Mouse (Mus musculus) midbrain, embryonic 16.5 days (tissue): Measurements from ENCODE around the gene Pdgfa. TPM values are rescaled to one million over a fixed set of nuclear protein-coding genes. Genes with fewer than 3 reads are reported as not detected.

Experiments
- ATAC-seq: fragments of 200-750 bp; cut with Nextera tagmentation; 2 replicates; pipeline ENCODE4 v1.8.0; 2017; ENCODE audit warnings: moderate TSS enrichment
- H3K27ac ChIP-seq: fragments of 300-500 bp; sonication (generic); 2 replicates; pipeline ENCODE4 v1.5.1; 2014; ENCODE audit warnings: mild to moderate bottlenecking, low read length, mixed read lengths
- H3K27me3 ChIP-seq: fragments of 300-500 bp; sonication (generic); 2 replicates; pipeline ENCODE4 v1.6.1; 2014; ENCODE audit warnings: low read depth, low read length, mixed read lengths; ENCODE audit not compliant: control insufficient read depth, insufficient read depth
- H3K36me3 ChIP-seq: fragments of 300-500 bp; sonication (generic); 2 replicates; pipeline ENCODE4 v1.6.1; 2014; ENCODE audit warnings: mild to moderate bottlenecking, low read length, moderate library complexity, mixed read lengths; ENCODE audit not compliant: control insufficient read depth, insufficient read depth
- H3K4me1 ChIP-seq: fragments of 300-500 bp; sonication (generic); 2 replicates; pipeline ENCODE4 v1.6.1; 2014; ENCODE audit warnings: mild to moderate bottlenecking, low read length, mixed read lengths; ENCODE audit not compliant: control insufficient read depth, insufficient read depth
- H3K4me2 ChIP-seq: fragments of 300-500 bp; sonication (generic); 2 replicates; pipeline ENCODE4 v1.6.1; 2014; ENCODE audit warnings: mild to moderate bottlenecking, low read length, mixed read lengths
- H3K4me3 ChIP-seq: fragments of 300-500 bp; sonication (generic); 2 replicates; pipeline ENCODE4 v1.5.1; 2014; ENCODE audit warnings: low read depth, mild to moderate bottlenecking, low read length, moderate library complexity, mixed read lengths
- H3K9ac ChIP-seq: fragments of 300-500 bp; sonication (generic); 2 replicates; pipeline ENCODE4 v1.6.1; 2014; ENCODE audit warnings: low read depth, low read length, mixed read lengths
- H3K9me3 ChIP-seq: fragments of 300-500 bp; sonication (generic); replicated peaks from 2 replicates; pipeline ENCODE4 v1.6.1; 2014; ENCODE audit warnings: mild to moderate bottlenecking, low read length, mixed read lengths; ENCODE audit not compliant: control insufficient read depth, poor library complexity, severe bottlenecking
- WGBS: fragments of 180-500 bp; shearing (Covaris S2); extraction: QIAGEN DNeasy Blood & Tissue Kit; methylation state at CpG from one replicate; pipeline ENCODE4 v1.1.7; 2014; 5-methylcytosine and 5-hydroxymethylcytosine counted together
- polyA plus RNA-seq: library from polyadenylated mRNA; unstranded; fragments of >200 nt; fragmentation: Nextera tagmentation; extraction: Ambion mirVana; gene quantifications from 2 replicates; pipeline ENCODE4 v1.2.1, GENCODE M21; 2015

The Pdgfa gene
- polyA plus RNA-seq, 1 experiment from 2014 or later, result 32.2 TPM

DNA sequence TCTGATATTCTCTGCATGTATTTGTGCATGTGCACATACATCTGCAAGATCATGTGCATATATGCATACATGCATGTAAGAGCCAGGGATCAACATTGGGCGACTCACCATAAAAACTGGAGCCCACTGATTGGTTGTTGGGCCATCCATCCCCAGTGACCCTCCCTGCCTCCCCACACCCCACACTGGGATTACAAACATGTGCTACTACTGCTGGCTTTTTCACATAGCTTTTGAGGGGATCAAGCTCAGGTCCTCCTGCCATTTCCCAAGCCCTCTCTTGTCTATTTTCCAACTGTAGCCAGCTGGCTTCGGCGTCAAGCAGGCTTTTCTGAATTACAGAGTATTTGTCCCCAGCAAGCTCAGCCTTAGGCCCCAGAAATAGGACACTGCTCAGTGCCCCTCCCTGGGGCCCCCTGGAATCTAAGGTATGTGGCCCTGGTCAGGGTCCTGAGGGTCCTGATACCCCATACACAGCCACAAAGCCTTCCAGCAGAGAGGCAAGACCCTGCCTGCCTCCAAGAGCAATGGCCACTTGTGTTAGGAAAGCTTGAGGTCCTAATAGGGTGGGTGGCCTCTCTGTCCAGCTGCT, 58.5 kb downstream of the Pdgfa start:
- H3K4me1 ChIP-seq, result no peaks in the 10 kb centered on the region
- no peak overlapping the region for H3K27ac ChIP-seq
- H3K9ac ChIP-seq, result no peak overlapping the region
- ATAC-seq, result no peak
- H3K4me2 ChIP-seq, result no peak overlapping the region
- peaks cover 3% of the 10 kb centered on the region; the same call in 1 of the 2 replicates for H3K27me3 ChIP-seq
- H3K36me3 ChIP-seq, result no peaks in the 10 kb centered on the region
- H3K4me3 ChIP-seq, result no peak overlapping the region
- 77% methylated on average over 3 of the region's 3 CpGs for WGBS
- no peaks in the 10 kb centered on the region for H3K9me3 ChIP-seq

DNA sequence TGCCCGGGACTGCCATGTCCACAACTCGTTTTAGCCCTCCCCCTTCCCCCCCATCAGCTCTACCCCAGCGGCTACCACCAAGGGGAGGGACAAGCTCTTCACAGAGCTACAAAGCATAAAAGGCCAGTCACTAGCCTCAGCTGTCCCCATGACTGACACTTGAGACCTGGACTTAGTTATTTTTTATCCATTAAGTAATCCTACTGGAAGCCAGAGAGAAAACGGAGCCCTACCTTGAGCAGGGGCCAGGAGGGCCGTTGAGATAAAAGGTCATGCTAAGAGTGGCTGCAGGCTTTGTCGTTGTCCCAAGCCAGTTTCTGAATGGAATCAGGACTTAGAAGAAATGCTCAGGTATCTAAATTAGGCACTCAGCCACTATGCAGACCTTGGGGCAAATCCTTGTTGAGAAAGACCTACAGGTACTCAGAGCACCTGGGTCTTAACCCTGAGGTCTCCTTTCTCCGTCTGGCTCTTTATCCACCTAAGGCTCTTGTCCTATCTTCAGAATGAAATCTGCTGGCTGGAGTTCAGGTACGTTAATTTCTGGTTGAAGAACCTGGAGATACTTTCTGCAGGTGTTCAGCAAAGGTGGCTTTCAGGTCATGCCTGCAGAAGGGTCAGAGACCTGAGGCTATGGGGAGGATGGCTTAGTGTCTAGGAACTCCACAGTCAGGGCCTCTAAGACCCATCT, 60.6 kb downstream of the Pdgfa start:
- H3K4me2 ChIP-seq, result no peak overlapping the region
- H3K36me3 ChIP-seq, result no peaks in the 10 kb centered on the region
- peaks cover 3% of the 10 kb centered on the region for H3K27me3 ChIP-seq
- no peak overlapping the region for H3K4me3 ChIP-seq
- H3K9me3 ChIP-seq, result no peaks in the 10 kb centered on the region
- peaks cover 8% of the 10 kb centered on the region for H3K4me1 ChIP-seq
- no peak for ATAC-seq
- no peak overlapping the region for H3K9ac ChIP-seq
- H3K27ac ChIP-seq, result no peak overlapping the region
- WGBS, result 81% methylated on average over 8 of the region's 8 CpGs

DNA sequence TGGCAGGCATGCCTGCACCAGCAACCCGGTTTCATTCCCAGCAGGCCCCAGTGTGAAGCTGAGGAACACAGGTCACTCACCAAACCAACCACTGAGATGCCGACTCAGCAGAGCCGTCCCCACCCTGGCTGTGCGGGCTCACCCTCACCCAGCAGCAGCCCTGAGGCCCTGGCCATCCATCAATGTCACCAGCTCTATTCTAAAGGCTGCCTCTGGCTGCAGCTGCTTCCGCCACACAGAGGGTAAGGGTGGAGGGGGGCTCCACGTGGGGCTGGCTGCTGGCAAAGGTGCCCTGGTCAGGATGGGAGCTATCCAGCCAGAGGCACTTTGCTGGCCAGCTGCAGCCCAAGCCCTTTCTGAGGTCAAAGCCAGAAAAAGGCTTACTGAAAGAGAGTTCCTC, 62.6 kb downstream of the Pdgfa start:
- ATAC-seq, result no peak
- WGBS, result 44% methylated on average over 6 of the region's 6 CpGs
- H3K4me2 ChIP-seq, result no peak overlapping the region

DNA sequence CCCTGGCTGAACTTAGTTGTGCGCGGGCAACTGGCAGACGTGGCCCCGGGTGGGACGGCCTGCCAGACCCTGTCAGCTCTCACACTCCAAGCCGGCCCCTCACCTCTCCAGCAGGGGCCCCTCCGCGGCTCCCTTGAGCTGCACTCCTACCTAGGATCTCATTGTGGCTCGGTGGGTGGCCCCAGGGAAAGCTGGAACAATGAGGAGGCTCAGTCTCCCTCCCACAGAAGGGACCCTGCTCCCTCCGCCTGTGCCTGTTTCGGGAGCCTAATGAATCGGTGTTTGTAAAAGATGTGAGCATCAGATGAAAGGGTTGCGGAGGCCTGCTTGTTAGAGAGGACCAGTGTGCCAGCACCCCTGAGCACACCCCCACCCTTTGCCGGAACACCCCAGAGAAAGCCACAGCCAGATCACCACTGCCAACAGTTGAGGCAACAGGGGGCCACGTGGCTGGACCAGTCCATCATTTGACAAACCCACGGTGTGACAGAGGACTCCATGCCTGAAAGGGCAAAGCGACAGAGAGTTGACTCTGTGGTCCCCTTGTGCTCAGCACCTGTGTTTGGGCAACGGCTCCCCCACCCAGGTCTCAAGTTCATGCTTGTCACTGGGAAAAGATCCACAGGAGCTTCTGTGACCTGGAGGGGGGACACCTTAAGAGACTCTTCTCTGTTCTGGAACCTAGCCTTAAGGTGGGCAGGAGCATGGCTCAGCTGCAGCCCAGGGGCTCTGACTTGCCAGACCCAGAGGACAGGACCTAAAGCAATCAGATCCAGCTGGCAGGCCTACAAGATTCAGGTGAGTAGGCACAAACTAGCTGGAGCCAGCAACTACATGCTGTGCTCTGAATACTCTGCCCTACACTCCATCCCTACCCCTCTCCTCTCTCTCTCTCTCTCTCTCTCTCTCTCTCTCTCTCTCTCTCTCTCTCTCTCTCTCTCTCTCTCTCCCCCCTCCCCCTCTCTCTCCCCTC, 64.4 kb downstream of the Pdgfa start:
- Histone ChIP-seq H3K9ac (no peak overlapping the region), H3K4me2 (no peak overlapping the region), H3K4me3 (no peak overlapping the region), H3K4me1 (peaks cover 12% of the 10 kb centered on the region), H3K27me3 (peaks cover 3% of the 10 kb centered on the region), H3K9me3 (no peaks in the 10 kb centered on the region), H3K36me3 (no peaks in the 10 kb centered on the region), H3K27ac (no peak overlapping the region)
- 13% methylated on average over 18 of the region's 18 CpGs for WGBS
- no peak for ATAC-seq

More for the DNA sequence above, 62.6 kb downstream of the Pdgfa start:
- H3K36me3 ChIP-seq, result no peaks in the 10 kb centered on the region
- peaks cover 3% of the 10 kb centered on the region for H3K27me3 ChIP-seq
- H3K9me3 ChIP-seq, result no peaks in the 10 kb centered on the region
- H3K4me1 ChIP-seq, result peaks cover 12% of the 10 kb centered on the region
- no peak overlapping the region for H3K4me3 ChIP-seq
- no peak overlapping the region for H3K9ac ChIP-seq
- no peak overlapping the region for H3K27ac ChIP-seq

DNA sequence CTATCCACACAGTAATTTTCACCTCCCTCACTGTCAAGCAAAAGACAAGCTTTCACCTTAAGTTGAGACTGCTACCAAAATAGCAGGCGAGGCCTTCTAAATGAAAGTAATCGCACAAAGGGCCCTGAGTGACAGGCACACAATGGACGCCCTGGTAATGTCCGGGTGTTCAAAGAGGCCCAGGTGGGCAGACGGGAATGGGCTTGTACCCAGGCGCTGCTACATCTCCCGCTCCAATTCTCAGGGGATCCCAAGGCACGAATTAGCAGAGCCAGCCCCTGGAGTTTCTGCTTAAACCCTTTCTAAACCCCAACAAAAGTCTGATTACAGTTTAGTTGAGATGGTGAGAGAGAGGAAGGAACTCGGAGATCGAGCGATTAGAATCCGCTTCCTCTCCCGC, 65.3 kb downstream of the Pdgfa start:
- Histone ChIP-seq H3K9ac (no peak overlapping the region), H3K9me3 (no peaks in the 10 kb centered on the region), H3K27me3 (peaks cover 3% of the 10 kb centered on the region), H3K27ac (no peak overlapping the region), H3K36me3 (no peaks in the 10 kb centered on the region), H3K4me1 (peaks cover 12% of the 10 kb centered on the region), H3K4me2 (no peak overlapping the region), H3K4me3 (no peak overlapping the region)
- 8% methylated on average over 13 of the region's 13 CpGs for WGBS
- no peak for ATAC-seq

DNA sequence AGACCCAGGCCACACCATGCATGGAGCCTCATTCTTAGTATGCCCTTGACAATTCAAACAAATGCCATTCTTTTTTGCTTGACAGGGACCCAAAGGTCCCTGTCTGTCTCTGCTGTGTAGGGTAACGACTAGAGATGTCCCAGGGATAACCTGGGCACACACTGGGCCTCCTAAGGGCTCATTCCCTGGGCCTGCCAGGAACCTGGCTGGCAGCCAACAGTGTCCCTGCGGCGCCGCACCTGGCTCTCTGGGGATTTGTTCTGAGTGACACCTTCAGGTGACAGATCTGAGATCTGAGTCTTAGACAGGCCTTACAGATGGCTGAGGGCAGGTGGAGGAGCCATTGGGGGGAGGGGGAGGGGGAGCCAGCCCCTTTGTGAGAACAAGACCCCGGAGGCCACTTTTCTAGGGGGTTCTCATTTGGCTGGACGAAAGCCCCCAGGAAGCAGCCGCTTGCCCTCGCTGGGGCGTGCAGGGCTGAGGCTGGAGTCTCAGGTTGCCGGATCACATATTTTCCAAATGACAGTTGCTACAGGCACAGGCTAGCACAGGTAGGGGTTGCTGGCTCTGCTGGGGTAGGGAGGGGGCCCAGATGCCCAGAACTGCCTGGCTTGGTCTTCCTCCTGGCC, 67.2 kb downstream of the Pdgfa start:
- ATAC-seq, result no peak; the same call in 1 of the 2 replicates
- Histone ChIP-seq H3K4me3 (no peak overlapping the region), H3K27ac (no peak overlapping the region), H3K9me3 (no peaks in the 10 kb centered on the region), H3K27me3 (peaks cover 3% of the 10 kb centered on the region), H3K4me1 (peaks cover 12% of the 10 kb centered on the region), H3K36me3 (no peaks in the 10 kb centered on the region), H3K9ac (no peak overlapping the region), H3K4me2 (no peak overlapping the region)
- WGBS, result 67% methylated on average over 10 of the region's 10 CpGs

Other genes with a start within 250 kb of the Pdgfa start
- gene Fam20c, start 242.9 kb downstream of the Pdgfa start, polyA plus RNA-seq, result 41.9 and 44.7 TPM in 2 replicates
- gene Gm5294, start 177.3 kb downstream of the Pdgfa start, polyA plus RNA-seq, result not detected in 2 replicates
- 327 and 368 TPM in 2 replicates for gene Prkar1b, start 152.6 kb upstream of the Pdgfa start, polyA plus RNA-seq
- gene Dnaaf5, start 152.9 kb upstream of the Pdgfa start, polyA plus RNA-seq, result 3.2 and 3.5 TPM in 2 replicates
- 47.4 and 48.5 TPM in 2 replicates for gene Sun1, start 203.3 kb upstream of the Pdgfa start, polyA plus RNA-seq